Mouse (Mus musculus) megakaryocyte, embryonic 14.5 days (primary cell): ENCODE measurements at regions not wholly inside any gene's neighbourhood (a gene's known extent, or its start where the extent isn't known, plus 50 kb on each side); places are given as distances from the start of the nearest gene placed in this dataset.

ENCODE experiments used
- H3K27me3 ChIP-seq: replicated peaks from 2 replicates; pipeline ENCODE3; 2012; ENCODE audit warnings: inconsistent platforms
- H3K36me3 ChIP-seq: replicated peaks from 2 replicates; pipeline ENCODE3; 2012; ENCODE audit warnings: low read length, inconsistent platforms, mixed read lengths
- H3K4me1 ChIP-seq: 2 replicates; pipeline ENCODE4 v1.6.1; 2012; ENCODE audit warnings: inconsistent platforms
- H3K4me3 ChIP-seq: replicated peaks from 2 replicates; pipeline ENCODE3; 2012; ENCODE audit warnings: moderate library complexity, mild to moderate bottlenecking, inconsistent platforms
- H3K9me3 ChIP-seq: 2 replicates; pipeline ENCODE4 v1.6.1; 2012; ENCODE audit warnings: inconsistent platforms
- FLI1 ChIP-seq: IDR thresholded peaks from 2 replicates; pipeline ENCODE4 v1.6.1; 2012; ENCODE audit warnings: low read length, inconsistent platforms, mixed read lengths
- GATA1 ChIP-seq: IDR thresholded peaks from 3 replicates; pipeline ENCODE4 v1.6.1; 2012; ENCODE audit warnings: mixed read lengths, low read length, inconsistent platforms, borderline replicate concordance

DNA sequence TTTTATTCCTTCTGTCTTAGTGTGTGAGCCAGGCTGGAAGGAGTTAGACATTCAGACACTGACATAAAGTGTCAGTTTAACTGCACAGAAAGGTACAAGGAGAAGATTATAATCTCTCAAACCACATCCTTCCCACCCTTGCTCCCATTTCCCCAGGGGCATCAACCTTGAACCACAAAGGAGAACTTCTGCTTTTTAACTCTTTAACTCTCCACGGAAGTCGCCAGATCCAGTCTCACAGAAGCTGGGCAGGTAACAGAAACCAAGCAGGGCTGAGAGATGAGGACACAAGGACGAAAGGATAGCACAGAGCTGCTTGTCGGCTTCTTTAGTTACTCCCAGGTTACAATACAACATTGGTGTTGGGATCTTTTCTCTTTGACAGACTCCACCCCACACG, 176.0 kb upstream of the Nrip1 start:
- H3K27me3 ChIP-seq: no peaks in the 10 kb centered on the region
- H3K4me3 ChIP-seq: no peak overlapping the region
- peaks cover 10% of the 10 kb centered on the region for H3K4me1 ChIP-seq
- no peak for TF ChIP-seq FLI1
- TF ChIP-seq GATA1: no peak
- H3K36me3 ChIP-seq: no peaks in the 10 kb centered on the region
- H3K9me3 ChIP-seq: no peaks in the 10 kb centered on the region

DNA sequence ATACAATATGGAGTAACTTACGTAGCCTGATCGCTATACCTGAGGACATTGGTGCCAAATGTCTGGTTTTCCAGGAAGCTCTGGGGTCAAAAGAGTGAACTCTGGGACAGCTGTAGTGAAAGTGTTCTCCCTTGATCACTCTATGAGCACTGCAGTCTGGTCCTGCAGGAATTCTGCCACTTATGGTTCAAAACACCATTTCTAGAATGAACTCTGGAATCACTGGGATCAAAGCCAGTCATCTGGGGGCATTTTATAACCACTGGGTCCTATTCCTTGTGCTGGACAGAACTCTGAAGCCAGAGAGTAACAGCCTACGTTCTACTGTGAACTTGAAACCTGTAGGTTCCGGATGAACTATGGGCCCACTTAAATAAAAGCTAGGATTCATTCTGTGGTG, 173.5 kb upstream of the Nrip1 start:
- Histone ChIP-seq H3K36me3 (no peaks in the 10 kb centered on the region), H3K4me3 (no peak overlapping the region), H3K27me3 (no peaks in the 10 kb centered on the region), H3K4me1 (peaks cover 5% of the 10 kb centered on the region), H3K9me3 (no peaks in the 10 kb centered on the region)
- no peak for TF ChIP-seq GATA1
- TF ChIP-seq FLI1: no peak

DNA sequence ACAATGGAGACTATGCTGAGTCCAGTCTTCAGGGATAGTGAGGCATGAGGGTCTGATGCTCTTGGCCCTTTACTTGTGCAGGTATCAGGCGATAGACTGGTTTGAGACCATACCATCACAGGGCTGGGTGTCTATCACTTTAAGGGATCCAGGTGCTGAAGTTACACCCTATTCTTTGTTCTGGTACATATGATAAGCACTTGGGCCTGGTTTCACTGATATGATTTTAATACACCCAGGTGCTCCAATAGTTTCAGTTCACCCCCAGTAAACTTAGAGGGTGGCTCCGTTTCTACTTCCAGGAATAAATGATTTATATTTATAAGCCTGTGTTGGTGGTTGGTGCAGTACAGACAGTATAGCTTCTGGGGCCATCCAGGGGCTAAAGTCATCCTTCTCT, 173.0 kb upstream of the Nrip1 start:
- no peak overlapping the region for H3K4me3 ChIP-seq
- no peaks in the 10 kb centered on the region for H3K9me3 ChIP-seq
- no peaks in the 10 kb centered on the region for H3K36me3 ChIP-seq
- peaks cover 4% of the 10 kb centered on the region; the same call in 1 of the 2 replicates for H3K4me1 ChIP-seq
- TF ChIP-seq GATA1 (no peak), FLI1 (no peak)
- no peaks in the 10 kb centered on the region for H3K27me3 ChIP-seq

DNA sequence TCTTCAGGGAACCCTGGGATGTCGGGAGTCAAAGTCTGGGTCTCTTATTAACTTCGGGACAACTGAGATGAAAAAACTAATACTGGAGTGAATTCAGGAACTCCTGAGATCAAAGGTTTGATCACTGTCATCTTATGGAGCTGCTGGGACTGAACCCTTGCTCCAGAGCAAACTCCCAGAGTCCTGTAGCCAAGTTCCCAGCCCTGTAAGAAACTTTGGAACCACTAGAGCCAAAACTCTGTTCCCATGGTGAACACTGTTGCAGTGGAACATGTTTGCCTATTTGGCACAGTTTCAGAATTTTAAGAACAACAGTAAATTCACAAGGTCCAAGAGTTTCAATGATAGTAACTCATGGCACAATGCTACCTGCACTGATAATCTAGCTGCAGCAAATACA, 172.3 kb upstream of the Nrip1 start:
- TF ChIP-seq GATA1 (no peak), FLI1 (no peak)

DNA sequence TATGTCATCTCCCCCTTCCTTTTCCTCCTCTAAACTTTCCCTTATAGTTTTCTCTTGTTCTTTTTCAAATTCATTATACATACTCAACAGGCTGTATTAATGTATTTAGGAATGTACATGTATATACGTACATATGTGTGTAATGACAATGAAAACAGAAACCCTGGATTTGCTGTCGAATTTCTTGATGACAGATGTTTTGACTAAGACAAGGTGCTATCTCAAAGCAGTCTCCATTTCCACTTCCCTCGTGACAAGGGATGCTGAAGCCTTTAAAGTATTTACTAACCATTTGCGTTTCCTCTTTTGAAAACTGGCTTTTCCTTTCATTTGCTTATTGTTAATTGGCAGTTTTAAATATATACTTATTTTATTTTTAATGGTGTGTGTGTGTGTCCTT, 171.3 kb upstream of the Nrip1 start:
- Histone ChIP-seq H3K9me3 (no peaks in the 10 kb centered on the region), H3K27me3 (no peaks in the 10 kb centered on the region), H3K4me1 (peaks cover 4% of the 10 kb centered on the region; the same call in 1 of the 2 replicates), H3K36me3 (no peaks in the 10 kb centered on the region), H3K4me3 (no peak overlapping the region)
- TF ChIP-seq FLI1 (no peak), GATA1 (no peak)

More for the DNA sequence above, 172.3 kb upstream of the Nrip1 start:
- no peaks in the 10 kb centered on the region for H3K36me3 ChIP-seq
- H3K4me3 ChIP-seq: no peak overlapping the region
- H3K4me1 ChIP-seq: peaks cover 4% of the 10 kb centered on the region; the same call in 1 of the 2 replicates
- H3K9me3 ChIP-seq: no peaks in the 10 kb centered on the region
- H3K27me3 ChIP-seq: no peaks in the 10 kb centered on the region

DNA sequence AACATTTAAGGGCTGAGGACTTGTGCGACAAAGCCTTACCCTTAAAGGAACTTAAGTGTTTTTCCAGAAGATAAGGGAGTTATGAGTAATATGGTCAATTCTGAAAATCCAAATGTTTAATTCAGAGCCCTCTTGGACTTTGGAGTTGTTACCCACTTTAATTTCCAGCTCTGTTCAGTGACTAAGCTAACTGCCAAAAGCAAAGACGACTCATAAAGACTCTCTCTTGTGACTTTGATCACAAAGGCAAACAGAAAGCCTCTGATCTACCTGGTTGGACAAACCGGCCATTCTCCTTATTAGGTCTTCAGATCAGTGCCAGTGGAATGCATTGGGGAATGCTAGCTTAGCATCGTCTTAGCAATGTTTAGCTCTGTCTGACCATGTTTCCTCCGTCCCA, 167.3 kb upstream of the Nrip1 start:
- no peaks in the 10 kb centered on the region for H3K36me3 ChIP-seq
- no peaks in the 10 kb centered on the region for H3K9me3 ChIP-seq
- H3K4me1 ChIP-seq: no peaks in the 10 kb centered on the region
- TF ChIP-seq FLI1 (no peak), GATA1 (no peak)
- no peaks in the 10 kb centered on the region for H3K27me3 ChIP-seq
- H3K4me3 ChIP-seq: no peak overlapping the region

DNA sequence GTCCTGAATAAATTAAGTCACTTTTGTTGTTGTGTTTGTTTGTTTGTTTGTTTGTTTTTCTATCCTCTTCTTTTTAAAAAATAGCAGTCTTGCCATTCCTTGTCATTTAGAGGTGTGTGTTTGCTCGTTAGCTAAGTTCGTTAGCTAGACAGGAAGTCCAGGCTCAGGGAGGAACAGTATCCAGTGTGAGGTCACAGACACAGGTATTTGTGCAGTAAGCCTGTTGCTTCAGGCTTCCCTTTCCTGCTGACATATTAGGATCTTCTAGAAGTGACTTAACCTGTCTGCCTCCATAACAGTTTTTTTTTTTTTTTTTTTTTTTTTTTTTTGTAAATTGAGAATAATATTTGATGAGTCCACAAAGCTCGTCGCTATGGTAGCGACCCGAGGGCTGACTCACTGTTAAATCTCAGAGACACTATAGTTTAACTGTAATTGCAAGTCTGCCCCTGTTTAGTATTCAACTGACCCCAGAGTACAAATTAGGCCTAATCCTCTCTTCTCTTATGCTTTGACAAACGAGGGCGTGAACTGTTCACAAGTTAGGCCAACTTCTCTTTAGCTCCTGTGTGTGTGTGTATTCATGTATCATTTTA, 166.8 kb upstream of the Nrip1 start:
- no peaks in the 10 kb centered on the region for H3K9me3 ChIP-seq
- no peaks in the 10 kb centered on the region for H3K36me3 ChIP-seq
- H3K27me3 ChIP-seq: no peaks in the 10 kb centered on the region
- no peaks in the 10 kb centered on the region for H3K4me1 ChIP-seq
- H3K4me3 ChIP-seq: no peak overlapping the region
- TF ChIP-seq GATA1 (no peak), FLI1 (no peak)

DNA sequence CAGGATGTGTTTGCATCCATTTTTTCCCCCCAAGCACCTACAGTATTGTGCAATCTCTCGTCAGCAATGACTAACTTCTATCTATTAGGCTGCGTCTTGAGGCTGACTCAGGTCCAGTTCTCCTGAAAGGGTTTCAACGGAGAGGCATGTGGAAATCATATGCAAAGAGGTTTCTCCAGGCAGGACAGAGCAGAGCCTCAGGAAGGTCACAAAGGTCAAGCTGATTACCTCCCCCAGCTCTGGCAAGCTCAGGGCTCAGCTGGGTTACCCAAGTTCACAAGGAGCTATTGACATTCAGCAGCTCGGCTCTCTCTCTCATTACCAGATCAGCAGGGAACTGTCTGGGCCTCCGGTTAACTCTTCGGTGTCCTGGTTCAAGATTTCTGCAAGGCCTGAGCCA, 166.0 kb upstream of the Nrip1 start:
- no peaks in the 10 kb centered on the region for H3K36me3 ChIP-seq
- H3K9me3 ChIP-seq: no peaks in the 10 kb centered on the region
- H3K4me3 ChIP-seq: no peak overlapping the region
- H3K27me3 ChIP-seq: no peaks in the 10 kb centered on the region
- no peaks in the 10 kb centered on the region for H3K4me1 ChIP-seq
- TF ChIP-seq FLI1: no peak
- no peak for TF ChIP-seq GATA1

DNA sequence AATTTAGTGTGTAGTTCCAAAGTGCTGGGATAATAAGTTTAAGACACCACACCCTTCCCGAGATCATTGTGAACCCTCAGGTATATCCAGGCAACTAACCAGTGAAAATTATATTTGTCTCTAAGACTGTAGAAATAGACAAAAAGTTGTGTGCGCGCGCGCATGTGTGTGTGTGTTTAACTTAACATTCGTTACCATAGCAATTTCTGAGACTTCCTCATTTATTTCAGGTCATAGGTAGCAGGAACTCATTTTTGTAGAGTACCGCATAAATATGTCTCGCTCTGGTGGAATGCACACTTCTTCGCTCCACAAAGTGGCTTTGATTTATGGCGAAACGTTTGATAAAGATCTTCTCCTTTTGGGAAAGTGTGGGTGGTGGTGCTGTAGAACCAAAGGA, 164.2 kb upstream of the Nrip1 start:
- H3K4me3 ChIP-seq: no peak overlapping the region
- H3K9me3 ChIP-seq: no peaks in the 10 kb centered on the region
- TF ChIP-seq GATA1 (no peak), FLI1 (no peak)
- no peaks in the 10 kb centered on the region for H3K27me3 ChIP-seq
- no peaks in the 10 kb centered on the region for H3K36me3 ChIP-seq
- no peaks in the 10 kb centered on the region for H3K4me1 ChIP-seq

DNA sequence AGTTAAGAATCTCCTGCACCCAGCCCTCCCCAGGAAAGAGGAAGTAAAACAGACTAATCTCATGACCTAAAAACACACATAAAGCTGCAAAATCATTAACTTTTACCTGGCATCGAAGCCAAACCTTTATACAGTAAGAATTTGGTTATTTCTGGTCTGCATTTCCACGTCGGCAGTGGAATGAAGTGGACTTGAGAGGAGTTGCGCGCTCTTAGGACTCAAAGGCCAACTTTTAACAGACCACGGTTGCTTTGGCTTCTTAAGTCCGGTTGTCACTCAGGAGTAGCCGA, 159.2 kb upstream of the Nrip1 start:
- Histone ChIP-seq H3K36me3 (no peaks in the 10 kb centered on the region), H3K4me3 (no peak overlapping the region), H3K9me3 (no peaks in the 10 kb centered on the region), H3K4me1 (peaks cover 12% of the 10 kb centered on the region), H3K27me3 (no peaks in the 10 kb centered on the region)
- TF ChIP-seq FLI1 (no peak), GATA1 (no peak)

DNA sequence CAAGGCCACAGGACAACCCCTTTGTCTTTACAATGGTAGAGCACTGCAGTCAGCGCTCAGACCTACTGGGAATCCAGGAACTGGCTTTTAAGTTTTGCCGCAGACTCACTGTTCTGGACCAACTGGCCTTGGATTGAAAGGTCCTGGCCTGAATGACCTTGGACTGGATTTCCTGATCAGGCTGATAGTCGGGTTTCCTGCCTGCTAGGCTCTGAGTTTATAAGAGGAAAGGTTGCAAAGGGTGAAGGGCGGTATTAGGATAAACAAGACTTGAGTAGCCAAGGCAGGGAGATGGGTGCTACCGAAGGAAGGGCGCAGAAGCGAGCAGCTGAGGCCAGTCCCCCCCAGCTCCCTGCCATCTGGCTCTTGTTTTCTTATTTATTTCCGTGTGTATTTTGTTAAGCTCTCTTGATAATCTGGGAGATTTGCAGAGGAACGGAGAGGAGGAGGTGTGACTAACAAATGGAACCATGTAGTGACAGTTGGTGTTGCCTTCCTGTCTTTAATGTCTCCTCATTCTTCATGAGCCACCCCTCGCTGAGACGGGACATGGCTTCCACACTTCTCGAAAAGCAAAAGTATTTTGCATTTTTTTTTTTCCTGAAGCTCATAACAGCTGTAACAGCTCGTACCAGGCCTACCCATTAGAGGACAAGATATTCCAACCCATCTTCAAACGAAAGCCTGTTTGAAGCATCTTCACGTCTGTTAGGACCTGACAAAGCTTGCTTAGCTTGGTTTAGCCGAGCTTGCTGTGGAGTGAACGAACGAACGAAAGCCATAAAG, 158.7 kb upstream of the Nrip1 start:
- no peak for TF ChIP-seq FLI1
- no peak for TF ChIP-seq GATA1
- no peak overlapping the region for H3K4me3 ChIP-seq
- no peaks in the 10 kb centered on the region for H3K9me3 ChIP-seq

More for the DNA sequence above, 158.7 kb upstream of the Nrip1 start:
- H3K27me3 ChIP-seq: no peaks in the 10 kb centered on the region
- peaks cover 12% of the 10 kb centered on the region for H3K4me1 ChIP-seq
- H3K36me3 ChIP-seq: no peaks in the 10 kb centered on the region
